Mouse (Mus musculus) forebrain, embryonic 16.5 days (tissue): ENCODE data around the gene Gm20481. TPM values are rescaled to one million over a fixed set of nuclear protein-coding genes. Genes with fewer than 3 reads are reported as not detected.

Experiments
- ATAC-seq: fragments of 200-750 bp; cut with Nextera tagmentation; 2 replicates; pipeline ENCODE4 v1.8.0; 2017; ENCODE audit warnings: mild to moderate bottlenecking, moderate library complexity
- H3K27ac ChIP-seq: fragments of 300-500 bp; sonication (generic); 2 replicates; pipeline ENCODE4 v1.5.1; 2014; ENCODE audit warnings: low read length, control low read depth
- H3K27me3 ChIP-seq: fragments of 300-500 bp; sonication (generic); replicated peaks from 2 replicates; pipeline ENCODE4 v1.6.1; 2014; ENCODE audit warnings: low read length; ENCODE audit not compliant: control insufficient read depth, insufficient read depth
- H3K36me3 ChIP-seq: fragments of 300-500 bp; sonication (generic); 2 replicates; pipeline ENCODE4 v1.6.1; 2014; ENCODE audit not compliant: control insufficient read depth, insufficient read depth
- H3K4me1 ChIP-seq: fragments of 300-500 bp; sonication (generic); replicated peaks from 2 replicates; pipeline ENCODE4 v1.6.1; 2014; ENCODE audit warnings: low read length; ENCODE audit not compliant: control insufficient read depth, insufficient read depth
- H3K4me2 ChIP-seq: fragments of 300-500 bp; sonication (generic); 2 replicates; pipeline ENCODE4 v1.6.1; 2014; ENCODE audit warnings: mild to moderate bottlenecking, low read length, control low read depth
- H3K4me3 ChIP-seq: fragments of 300-500 bp; sonication (generic); replicated peaks from 2 replicates; pipeline ENCODE4 v1.5.1; 2014; ENCODE audit warnings: mild to moderate bottlenecking, low read length, control low read depth
- H3K9ac ChIP-seq: fragments of 300-500 bp; sonication (generic); replicated peaks from 2 replicates; pipeline ENCODE4 v1.6.1; 2014; ENCODE audit warnings: low read depth, low read length, control low read depth
- H3K9me3 ChIP-seq: fragments of 300-500 bp; sonication (generic); 2 replicates; pipeline ENCODE4 v1.6.1; 2016; ENCODE audit warnings: low read length; ENCODE audit not compliant: control insufficient read depth
- WGBS: fragments of 180-500 bp; shearing (Covaris S2); extraction: QIAGEN DNeasy Blood & Tissue Kit; methylation state at CpG from one replicate; pipeline ENCODE4 v1.1.7; 2014; 5-methylcytosine and 5-hydroxymethylcytosine counted together
- polyA plus RNA-seq: library from polyadenylated mRNA; unstranded; fragments of >200 nt; fragmentation: Nextera tagmentation; extraction: Ambion mirVana; gene quantifications from 2 replicates; pipeline ENCODE4 v1.2.1, GENCODE M21; 2015

The Gm20481 gene
- polyA plus RNA-seq, 1 experiment from 2014 or later = not detected

- Histone ChIP-seq H3K9ac (no peak overlapping the region), H3K4me1 (peaks cover 16% of the 10 kb centered on the region), H3K36me3 (peaks cover 10% of the 10 kb centered on the region), H3K9me3 (no peaks in the 10 kb centered on the region), H3K4me3 (no peak overlapping the region), H3K4me2 (no peak overlapping the region), H3K27ac (no peak overlapping the region), H3K27me3 (no peaks in the 10 kb centered on the region)
- ATAC-seq = no peak
- 44% methylated on average over 4 of the region's 4 CpGs for WGBS
These were observed 20.2 kb upstream of the Gm20481 start for GRCm38 (mm10) chr17:34949553-34949969.

- H3K27ac ChIP-seq = peak overlapping the region; percentile 92
- peak overlapping the region; percentile 100 for H3K9ac ChIP-seq
- no peak for ATAC-seq
- H3K4me3 ChIP-seq = peak overlapping the region; percentile 99
- H3K27me3 ChIP-seq = no peaks in the 10 kb centered on the region
- peaks cover 16% of the 10 kb centered on the region for H3K4me1 ChIP-seq
- H3K9me3 ChIP-seq = no peaks in the 10 kb centered on the region
- H3K4me2 ChIP-seq = peak overlapping the region; percentile 75
- H3K36me3 ChIP-seq = peaks cover 10% of the 10 kb centered on the region
- 18% methylated on average over 10 of the region's 10 CpGs for WGBS
These were observed 18.9 kb upstream of the Gm20481 start for GRCm38 (mm10) chr17:34950514-34951455.

- Histone ChIP-seq H3K9me3 (no peaks in the 10 kb centered on the region), H3K27me3 (0 out of 2 replicates have a peak, but pooled peaks cover under 1% of the 10 kb centered on the region), H3K4me3 (peak overlapping the region; percentile 99), H3K9ac (peak overlapping the region; percentile 100), H3K4me1 (peaks cover 16% of the 10 kb centered on the region), H3K36me3 (peaks cover 10% of the 10 kb centered on the region), H3K4me2 (peak overlapping the region; percentile 75), H3K27ac (peak overlapping the region; percentile 92)
- peak; percentile 56 for ATAC-seq
- under 1% methylated on average over 29 of the region's 29 CpGs for WGBS
These were observed 17.9 kb upstream of the Gm20481 start for GRCm38 (mm10) chr17:34951636-34952377.

GRCm38 (mm10) chr17:34952378-34953040, 17.2 kb upstream of the Gm20481 start:
- under 1% methylated on average over 23 of the region's 23 CpGs for WGBS
- no peaks in the 10 kb centered on the region for H3K9me3 ChIP-seq
- peak overlapping the region; percentile 75 for H3K4me2 ChIP-seq
- 0 out of 2 replicates have a peak, but pooled peaks cover 2% of the 10 kb centered on the region for H3K27me3 ChIP-seq
- H3K4me1 ChIP-seq = peaks cover 16% of the 10 kb centered on the region
- H3K36me3 ChIP-seq = peaks cover 10% of the 10 kb centered on the region
- H3K4me3 ChIP-seq = peak overlapping the region; percentile 99
- peak overlapping the region; percentile 92 for H3K27ac ChIP-seq
- ATAC-seq = peak; percentile 85
- H3K9ac ChIP-seq = peak overlapping the region; percentile 100

- Histone ChIP-seq H3K4me1 (peaks cover 16% of the 10 kb centered on the region), H3K27me3 (0 out of 2 replicates have a peak, but pooled peaks cover 2% of the 10 kb centered on the region), H3K36me3 (peaks cover 10% of the 10 kb centered on the region), H3K4me2 (no peak overlapping the region), H3K9me3 (no peaks in the 10 kb centered on the region), H3K9ac (no peak overlapping the region), H3K27ac (no peak overlapping the region; the same call in 1 of the 2 replicates), H3K4me3 (no peak overlapping the region; the same call in 1 of the 2 replicates)
- ATAC-seq = no peak
- WGBS = 92% methylated on average over 3 of the region's 3 CpGs
These were observed 16.5 kb upstream of the Gm20481 start for GRCm38 (mm10) chr17:34953258-34953657.

- 81% methylated on average over 4 of the region's 4 CpGs for WGBS
- Histone ChIP-seq H3K9me3 (no peaks in the 10 kb centered on the region), H3K36me3 (peaks cover 10% of the 10 kb centered on the region), H3K9ac (no peak overlapping the region), H3K27ac (no peak overlapping the region), H3K4me1 (peaks cover 16% of the 10 kb centered on the region), H3K4me2 (no peak overlapping the region), H3K27me3 (0 out of 2 replicates have a peak, but pooled peaks cover 2% of the 10 kb centered on the region), H3K4me3 (no peak overlapping the region)
- ATAC-seq = no peak
These were observed 15.8 kb upstream of the Gm20481 start for GRCm38 (mm10) chr17:34953904-34954303.

GRCm38 (mm10) chr17:34954831-34955230, 14.9 kb upstream of the Gm20481 start:
- Histone ChIP-seq H3K9ac (no peak overlapping the region), H3K9me3 (no peaks in the 10 kb centered on the region), H3K27ac (no peak overlapping the region), H3K4me1 (peaks cover 19% of the 10 kb centered on the region), H3K4me3 (no peak overlapping the region), H3K36me3 (peaks cover 5% of the 10 kb centered on the region), H3K27me3 (peaks cover 2% of the 10 kb centered on the region; the same call in 1 of the 2 replicates), H3K4me2 (no peak overlapping the region)
- WGBS = 71% methylated on average over 4 of the region's 4 CpGs
- ATAC-seq = no peak

- no peaks in the 10 kb centered on the region for H3K36me3 ChIP-seq
- no peak overlapping the region for H3K27ac ChIP-seq
- ATAC-seq = no peak
- H3K4me3 ChIP-seq = no peak overlapping the region
- no peak overlapping the region for H3K4me2 ChIP-seq
- H3K27me3 ChIP-seq = peaks cover 5% of the 10 kb centered on the region; the same call in 1 of the 2 replicates
- H3K9ac ChIP-seq = no peak overlapping the region
- WGBS = 77% methylated on average over 3 of the region's 3 CpGs
- H3K9me3 ChIP-seq = no peaks in the 10 kb centered on the region
- H3K4me1 ChIP-seq = peaks cover 10% of the 10 kb centered on the region
These were observed 13.8 kb upstream of the Gm20481 start for GRCm38 (mm10) chr17:34955884-34956283.
